Mouse (Mus musculus) left cerebral cortex, adult 18-20 months (tissue): ENCODE data around the gene Abca4. TPM values are rescaled to one million over a fixed set of nuclear protein-coding genes. Genes with fewer than 3 reads are reported as not detected.

Source experiments
- DNase-seq, 2 experiments: peaks; one replicate each; pipeline ENCODE4 v3.0.0; 2021 to 2022; ENCODE audit warnings: low spot score in 2 of 2, mixed read lengths in 1 of 2
- total RNA-seq, 2 experiments: library from RNA; stranded (reverse); gene quantifications; 2 replicates each; pipeline ENCODE4 v1.2.3; 2021

Gene Abca4
- total RNA-seq, 2 experiments from 2014 or later, result 2.0 to 2.1 TPM

DNA sequence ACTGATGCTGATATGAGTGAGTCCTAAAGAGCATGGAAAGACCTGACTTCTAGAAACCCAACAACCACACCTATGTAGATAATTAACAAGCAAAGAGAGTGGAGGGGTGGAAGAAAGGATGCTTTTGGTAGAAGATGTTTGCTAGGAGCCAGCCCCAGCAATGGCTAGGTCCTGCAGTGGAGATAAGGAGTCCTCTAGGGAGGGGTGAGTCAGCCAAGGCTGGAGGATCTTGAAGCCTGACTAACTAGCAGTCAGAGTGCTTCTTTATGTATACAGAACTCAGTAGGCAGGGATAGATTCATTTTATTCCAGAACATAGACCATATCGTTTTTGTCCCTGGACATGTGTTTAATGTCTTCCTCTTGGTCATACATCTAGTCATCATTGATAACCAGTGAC, 115.2 kb downstream of the Abca4 start:
- DNase-seq, result no peak

DNA sequence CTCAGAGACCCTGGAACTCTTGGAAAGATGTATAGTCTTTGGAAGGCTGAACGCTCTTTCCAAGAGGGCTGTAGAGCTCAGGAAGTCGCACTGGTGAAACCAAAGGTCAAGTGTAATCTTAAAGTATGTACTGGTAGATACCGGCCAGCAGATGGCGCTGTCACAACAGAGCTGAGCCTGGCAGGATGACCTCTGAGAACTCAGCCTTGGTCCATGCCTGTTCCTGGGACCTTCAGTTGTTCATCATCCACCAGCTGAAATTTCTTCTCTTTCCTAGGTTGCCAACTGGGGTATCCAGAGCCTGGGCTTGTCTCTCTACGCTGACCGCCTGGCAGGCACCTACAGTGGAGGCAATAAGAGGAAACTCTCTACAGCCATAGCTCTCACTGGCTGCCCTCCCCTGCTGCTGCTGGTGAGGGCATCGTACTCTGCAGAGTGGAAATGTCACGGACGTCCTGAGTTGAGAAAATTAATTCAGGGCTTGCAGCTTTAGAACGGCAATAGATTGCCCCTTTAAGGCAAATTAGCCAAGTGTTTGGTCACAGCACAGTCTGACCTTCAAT, 125.5 kb downstream of the Abca4 start:
- DNase-seq, result peak; percentile 32 to 46

DNA sequence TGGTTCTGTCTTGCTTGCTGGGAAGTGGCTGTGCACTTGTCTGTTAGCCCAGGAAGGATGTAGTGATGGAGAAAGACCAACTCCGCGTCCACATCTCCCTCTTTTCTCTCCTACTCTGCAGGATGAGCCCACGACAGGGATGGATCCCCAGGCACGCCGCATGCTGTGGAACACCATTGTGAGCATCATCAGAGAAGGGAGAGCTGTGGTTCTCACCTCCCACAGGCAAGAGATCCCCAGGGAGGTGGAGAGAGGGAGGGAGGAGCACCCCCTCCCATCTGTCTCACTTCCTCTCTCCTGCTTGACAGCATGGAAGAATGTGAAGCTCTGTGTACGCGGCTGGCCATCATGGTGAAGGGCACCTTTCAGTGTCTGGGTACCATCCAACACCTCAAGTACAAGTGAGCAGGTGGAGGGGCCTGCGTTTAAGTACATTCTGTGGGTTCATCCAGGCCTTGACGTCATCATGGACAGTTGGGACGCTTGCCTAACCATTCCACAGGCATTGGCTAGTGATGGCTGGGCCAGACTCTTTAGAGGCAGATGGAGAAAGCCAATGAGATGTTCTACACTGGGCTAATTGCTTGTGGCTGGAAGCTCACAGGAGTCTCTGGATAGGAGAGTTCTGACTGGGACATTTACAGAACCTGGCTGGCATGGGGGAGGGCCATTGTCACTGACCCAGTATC, 126.5 kb downstream of the Abca4 start:
- DNase-seq, result peak; percentile 65 to 77

DNA sequence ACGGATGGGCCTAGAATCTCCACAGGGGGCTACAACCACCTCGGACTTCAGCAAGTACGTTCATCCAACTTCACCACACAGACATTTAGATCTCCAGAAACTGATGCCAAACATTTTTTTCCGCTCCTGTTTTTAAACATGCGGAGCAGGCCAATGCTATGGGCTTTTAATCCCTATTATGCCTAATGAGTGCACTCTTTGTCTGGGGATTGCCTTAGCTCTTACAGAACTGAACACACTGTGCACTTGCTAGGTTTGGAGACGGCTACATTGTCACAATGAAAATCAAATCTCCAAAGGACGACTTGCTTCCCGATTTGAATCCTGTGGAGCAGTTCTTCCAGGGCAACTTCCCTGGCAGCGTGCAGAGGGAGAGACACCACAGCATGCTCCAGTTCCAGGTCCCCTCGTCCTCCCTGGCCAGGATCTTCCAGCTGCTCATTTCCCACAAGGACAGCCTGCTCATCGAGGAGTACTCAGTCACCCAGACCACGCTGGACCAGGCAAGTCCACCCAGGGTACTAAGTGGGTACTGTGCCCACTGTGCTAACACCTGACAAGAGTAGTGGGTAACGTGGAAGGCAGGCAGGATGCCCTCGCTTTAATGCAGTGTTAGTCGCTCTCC, 129.4 kb downstream of the Abca4 start:
- no peak for DNase-seq

DNA sequence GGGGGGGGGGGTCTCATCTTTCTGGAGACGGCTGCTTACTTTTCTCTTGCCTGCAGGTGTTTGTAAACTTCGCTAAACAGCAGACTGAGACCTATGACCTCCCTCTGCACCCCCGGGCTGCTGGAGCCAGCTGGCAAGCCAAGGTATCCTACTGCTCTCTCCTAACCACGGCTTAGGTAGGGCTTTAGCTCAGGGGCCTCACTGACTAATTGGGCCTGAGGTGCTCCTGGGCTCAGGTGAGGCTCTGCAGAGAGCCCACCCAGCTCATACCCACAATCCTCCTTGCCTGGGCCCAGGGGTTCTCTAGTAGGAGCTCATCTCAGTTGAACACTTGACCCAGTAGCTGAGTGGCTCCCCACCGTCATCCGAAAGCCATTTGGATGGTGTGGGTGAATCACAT, 131.8 kb downstream of the Abca4 start:
- DNase-seq, result no peak

DNA sequence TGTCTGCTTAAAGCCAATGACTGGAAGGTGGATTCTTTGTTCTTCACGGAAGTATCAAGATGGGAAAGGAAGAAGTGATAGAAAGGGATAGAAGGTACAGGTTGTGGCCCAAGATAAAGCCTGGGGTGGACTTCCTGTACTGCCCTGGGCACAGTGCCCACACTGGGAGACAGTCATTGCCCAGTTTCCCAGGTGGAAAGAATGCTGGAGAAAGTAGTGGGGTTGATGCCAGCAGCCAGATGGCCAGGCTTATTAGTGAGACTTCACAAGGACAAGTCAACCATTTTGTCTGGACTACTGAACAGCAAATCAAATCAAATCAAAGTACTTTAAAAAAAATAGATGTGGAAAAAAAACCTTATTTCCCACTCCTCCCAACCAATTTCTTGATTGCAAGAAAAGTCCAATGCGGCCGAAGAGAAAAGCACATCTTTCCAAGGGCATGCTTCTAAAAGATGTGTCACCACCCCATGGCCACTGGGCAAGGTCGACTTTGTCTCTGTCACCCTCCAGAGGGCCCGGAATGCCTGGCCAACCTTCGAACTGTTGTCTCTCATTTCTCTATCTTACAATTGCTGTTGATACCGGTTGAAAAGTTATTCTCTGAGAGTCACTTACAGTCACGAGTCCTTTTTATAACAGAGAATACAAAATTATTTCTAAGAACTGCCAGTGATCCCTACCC, 132.6 kb downstream of the Abca4 start:
- no peak for DNase-seq

DNA sequence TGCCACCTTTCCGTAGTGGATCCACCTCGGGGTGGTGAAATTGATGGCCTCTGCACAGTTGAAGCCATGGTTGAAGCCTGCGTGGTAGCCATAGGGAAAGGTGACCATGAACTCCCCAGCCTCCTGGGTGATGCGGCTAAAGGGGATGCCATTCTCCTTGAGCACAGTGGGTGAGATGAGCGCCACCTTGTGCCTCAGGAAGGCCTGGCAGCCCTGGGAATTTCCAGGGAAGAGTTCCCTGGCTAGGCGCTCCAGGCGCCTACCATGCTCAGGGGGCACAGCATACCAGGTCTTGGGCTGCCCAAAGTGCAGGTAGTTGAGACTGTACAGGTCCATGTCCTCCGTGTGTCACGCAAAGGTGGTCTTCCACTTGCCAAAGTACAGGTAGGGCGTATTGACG, 139.9 kb downstream of the Abca4 start:
- DNase-seq, result peak in 1 of 2 experiments; percentile 7

DNA sequence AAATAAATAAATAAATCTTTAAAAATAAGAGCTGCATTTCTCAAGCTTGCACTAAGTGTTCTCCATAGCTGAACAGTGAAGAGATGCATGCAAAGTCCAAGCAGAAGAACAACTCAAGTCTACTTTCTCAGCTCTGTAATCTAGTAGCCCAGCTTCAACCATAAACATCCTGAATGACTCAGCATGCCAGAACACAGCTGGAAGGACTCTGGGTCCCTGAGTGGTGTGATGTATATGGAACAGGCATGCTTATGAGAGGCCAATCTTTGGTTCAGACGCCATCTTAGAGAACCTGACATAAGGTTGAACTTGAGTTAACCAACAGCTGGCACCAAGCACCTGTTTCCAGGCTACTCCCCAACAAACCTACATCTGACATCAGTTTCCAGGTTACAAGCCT, 142.7 kb downstream of the Abca4 start:
- no peak for DNase-seq

DNA sequence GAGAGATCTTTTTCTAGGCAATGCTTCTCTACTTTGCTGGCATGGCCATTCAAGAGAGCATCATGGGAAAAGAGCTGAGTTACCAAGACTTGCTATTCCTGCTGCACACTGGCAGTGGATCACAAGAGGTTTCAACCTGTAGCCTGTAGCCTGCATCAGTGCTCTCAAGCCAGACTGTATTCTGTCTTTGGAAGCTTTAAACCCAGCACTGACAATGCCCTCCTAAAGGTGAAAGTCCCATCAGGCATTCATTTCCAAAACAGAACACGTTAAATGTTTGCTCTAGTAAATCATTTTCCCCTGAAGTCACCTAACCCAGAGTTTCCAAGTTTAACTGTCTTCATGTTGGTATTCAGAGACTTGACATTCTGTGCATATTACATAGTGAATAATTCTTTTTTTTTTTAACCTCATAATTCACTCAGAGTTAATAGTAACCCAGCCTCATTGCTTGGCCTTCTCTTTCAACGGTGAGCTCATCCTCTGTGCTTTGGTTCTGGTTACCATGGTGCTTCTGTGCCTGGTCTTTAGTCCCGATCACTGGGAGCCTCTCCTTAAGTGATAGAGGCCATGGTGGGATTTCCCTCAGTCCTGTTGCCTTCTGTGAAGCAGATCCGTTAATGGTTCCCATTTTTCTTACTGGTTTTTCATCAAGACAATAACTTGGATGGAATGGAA, 152.5 kb downstream of the Abca4 start:
- no peak for DNase-seq

DNA sequence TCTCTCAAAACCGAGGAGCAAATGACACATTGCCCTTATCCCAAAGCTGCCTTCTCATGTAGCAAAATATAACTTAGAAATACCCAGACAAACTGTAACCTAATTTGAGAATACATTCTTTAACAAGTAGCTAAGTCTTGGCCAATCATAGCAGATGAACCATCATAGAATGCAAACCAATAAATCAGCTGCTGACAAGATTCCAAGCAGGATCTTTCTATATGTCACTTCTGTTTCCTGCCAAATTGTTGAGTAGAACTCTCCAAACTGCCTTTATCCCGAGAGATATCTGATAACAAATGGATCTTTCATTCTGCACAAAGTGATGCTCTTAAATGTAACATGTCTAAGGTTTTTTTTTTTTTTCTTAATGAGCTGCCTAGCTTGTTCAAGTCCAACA, 154.3 kb downstream of the Abca4 start:
- no peak for DNase-seq

DNA sequence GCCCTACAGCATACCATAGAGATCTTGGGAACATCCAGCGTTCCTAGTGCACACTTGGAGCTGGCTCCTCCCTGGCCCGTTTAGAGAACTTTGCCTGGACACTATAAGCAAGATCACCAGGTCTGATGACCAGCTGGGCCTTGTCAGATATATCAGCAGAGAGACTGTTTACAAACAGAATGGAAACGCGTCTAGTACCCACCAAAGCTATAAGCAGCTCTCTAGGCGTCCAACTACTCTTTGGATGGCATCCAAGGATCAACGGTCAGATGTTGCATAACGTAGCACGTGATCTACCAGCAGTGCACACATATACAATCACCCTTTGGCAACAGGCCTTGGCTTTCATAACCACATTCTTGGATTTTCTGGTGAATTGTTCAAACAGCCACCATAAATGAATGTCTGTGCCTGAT, 154.7 kb downstream of the Abca4 start:
- no peak for DNase-seq

DNA sequence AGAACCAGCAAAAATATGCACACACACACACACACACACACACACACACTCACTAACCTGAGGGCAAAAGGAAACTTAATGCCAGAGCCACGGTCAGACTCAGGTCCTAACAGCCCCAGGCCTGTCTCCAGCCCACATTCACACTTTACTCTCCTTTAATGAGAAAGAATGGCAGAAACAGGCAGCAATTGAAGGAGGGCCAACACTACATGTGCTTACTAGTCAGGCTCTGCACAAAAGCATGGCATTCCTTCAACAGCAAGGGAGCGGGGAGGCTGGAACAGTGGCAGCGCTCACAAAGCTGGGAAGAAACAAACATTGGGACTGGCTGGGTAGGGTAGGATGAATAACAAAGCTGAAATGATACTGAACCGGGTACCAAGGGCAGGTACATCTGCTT, 155.4 kb downstream of the Abca4 start:
- DNase-seq, result no peak

DNA sequence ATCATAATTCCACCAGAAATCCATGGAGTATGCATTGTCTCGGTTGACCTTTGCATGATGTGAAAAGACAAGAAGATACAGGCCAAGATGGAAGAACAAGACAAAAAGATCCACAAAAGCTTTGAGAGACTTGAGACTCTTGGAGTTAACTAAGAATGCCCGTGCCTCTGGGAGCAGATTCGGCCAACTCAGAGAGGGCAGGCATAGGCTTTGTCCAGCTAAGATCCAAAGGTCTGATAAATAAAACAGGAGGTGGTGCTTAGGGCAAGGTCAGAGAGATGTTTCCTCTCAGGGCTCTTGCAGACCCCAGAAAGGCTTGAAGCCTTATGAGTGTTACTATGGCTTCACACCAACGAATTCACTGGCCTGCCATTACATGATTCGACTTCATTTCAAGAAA, 155.8 kb downstream of the Abca4 start:
- DNase-seq, result no peak

DNA sequence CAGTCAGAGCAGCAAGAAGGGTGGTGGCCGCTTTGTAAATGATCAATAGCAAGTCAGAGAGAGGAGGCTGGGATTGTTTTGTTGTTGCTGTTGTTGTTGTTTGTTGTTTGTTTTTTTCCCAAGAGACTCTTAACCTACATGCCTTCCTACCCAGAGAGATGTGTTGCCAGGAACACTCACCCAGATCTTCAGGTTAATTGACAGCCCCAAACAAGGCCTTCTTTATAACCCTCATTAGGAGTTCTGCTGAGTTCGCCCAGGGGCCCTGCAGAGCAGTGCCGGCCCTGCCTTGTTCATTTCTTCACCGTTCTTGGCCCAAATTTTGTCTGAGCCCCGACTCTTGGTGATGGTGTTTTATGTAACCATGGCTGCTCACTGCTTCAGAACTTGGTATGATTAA, 156.2 kb downstream of the Abca4 start:
- peak in 1 of 2 experiments; percentile 4 for DNase-seq

DNA sequence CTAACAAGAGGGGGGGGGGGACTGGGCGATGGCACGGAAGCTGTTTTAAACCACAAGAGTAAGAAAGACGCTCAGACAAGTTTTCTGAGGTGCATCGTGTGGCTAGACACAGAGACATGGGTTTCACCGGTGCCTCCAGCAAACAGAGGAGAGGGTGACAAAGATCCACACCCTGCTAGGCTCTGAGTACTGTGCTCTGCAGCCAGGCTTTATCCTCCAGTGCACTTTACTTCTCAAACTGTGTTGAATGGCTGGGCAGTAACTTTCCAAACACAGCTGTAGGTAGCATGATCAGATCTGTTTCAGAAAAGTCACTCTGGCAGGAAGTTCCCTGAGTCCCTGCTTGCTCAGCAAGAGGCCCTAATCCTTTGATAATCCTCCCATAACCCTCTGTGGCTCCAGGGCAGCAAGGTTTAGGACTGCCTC, 158.1 kb downstream of the Abca4 start:
- no peak for DNase-seq

DNA sequence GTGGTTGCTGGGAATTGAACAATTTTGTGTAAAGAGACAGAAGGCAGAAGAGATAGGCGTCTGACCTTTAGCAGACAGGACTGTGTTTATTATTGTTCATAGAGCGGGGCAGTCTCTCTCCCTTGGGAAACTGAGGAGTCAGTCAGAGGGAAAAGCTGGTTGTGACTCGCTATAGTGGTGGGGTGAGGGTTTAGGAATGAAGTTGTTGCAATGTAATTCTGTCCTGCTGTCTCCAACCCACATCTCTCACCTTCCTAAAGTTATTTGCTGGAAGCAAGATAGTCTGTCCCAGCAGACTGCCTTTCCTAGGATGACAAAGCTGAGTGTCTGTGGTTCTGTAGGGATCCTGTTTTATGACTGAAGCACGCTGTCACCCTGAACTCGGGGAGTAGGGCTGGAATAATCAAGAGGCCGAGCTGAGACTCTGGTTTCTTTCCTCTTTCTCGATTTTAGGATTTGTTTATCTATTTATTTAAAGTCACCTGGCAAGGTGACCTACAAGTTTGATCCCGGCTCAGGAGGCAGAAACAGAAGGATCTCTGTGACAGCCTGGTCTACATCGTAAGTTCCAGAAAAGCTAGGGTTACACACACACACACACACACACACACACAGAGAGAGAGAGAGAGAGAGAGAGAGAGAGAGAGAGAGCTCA, 159.6 kb downstream of the Abca4 start:
- no peak for DNase-seq

DNA sequence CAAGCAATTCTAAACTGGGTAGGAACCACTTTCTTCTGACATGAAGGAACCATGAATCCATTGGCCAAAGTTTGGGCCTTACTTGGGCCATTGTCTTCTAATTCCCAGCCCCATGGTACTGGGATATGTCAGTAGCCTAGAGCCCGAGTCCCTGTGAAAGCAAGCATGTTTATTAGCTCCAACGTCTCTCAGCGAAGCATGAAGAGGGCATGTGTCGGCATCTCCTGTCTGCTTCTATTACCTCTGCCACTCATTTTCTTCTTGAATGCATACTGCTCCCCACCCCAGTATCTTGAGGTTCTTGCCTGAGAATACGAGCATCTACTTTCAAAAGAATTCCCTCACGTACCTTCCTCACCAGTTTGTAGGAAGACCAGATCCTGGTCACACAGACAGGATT, 161.5 kb downstream of the Abca4 start:
- no peak for DNase-seq

DNA sequence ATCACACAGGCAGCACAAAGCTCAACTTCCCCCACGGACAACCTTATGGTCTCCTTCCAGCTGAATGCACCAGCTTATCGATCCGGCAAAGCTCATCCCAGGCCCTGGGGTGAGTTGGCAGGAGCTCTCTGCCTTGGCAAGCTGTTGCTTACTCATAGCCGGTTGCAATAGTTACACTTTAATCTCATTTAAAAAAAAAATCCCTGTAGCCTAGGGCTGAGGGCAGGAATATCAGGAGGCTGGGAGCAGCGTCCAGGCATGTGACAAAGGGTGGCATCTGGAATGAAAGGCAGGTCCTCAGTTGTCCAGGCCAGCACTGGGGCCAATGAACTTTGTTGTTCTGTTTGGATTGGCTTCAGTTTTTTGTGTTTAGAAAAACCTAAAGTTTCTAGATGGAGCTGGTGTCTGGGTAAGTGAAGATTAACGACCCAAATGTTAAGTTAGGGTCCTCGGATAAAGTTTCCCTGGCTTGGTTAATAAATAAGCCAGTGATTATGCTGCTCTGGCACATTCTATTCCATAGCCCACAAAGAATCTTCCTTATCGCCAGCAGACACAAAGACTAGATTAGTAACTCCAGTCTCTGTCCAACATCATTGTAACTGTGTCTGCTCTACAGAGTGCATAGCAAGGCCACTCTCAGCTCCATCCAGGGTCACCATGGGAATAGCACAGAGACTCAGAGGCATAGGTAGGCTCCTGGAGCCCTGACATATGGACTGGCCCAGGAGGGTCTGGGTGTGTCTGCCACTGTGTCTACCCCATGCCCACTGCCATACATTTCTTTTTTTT, 162.2 kb downstream of the Abca4 start:
- no peak for DNase-seq

DNA sequence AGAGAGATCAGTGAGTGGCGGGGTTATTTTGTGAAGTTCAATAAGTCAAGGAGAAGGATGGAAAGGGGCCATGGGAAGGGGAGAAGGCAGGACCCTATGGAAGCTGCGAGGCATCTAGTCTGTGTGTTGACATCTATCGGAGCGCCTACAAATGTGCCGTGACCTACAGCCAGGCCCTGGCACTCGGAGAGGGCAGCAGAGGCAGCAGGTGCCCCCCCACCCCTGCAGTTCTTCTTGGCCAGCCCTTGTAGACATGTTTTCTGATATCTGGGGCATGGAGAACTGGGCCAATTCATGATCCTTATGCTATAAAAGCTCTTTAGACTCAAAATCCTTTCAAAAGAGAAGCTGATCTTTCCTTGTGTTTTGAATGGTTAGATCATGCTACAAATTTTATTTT, 163.5 kb downstream of the Abca4 start:
- no peak for DNase-seq
